Mouse (Mus musculus) stomach, postnatal 0 days (tissue): Measurements from ENCODE around the gene Serpinb1a.

Experiments
- CTCF ChIP-seq: IDR thresholded peaks from 2 replicates; pipeline ENCODE4 v1.5.1; 2016; ENCODE audit warnings: antibody characterized with exemption, low read depth, mild to moderate bottlenecking, moderate library complexity
- EP300 ChIP-seq: optimal IDR thresholded peaks from 2 replicates; pipeline ENCODE3; 2016; ENCODE audit warnings: antibody characterized with exemption

DNA sequence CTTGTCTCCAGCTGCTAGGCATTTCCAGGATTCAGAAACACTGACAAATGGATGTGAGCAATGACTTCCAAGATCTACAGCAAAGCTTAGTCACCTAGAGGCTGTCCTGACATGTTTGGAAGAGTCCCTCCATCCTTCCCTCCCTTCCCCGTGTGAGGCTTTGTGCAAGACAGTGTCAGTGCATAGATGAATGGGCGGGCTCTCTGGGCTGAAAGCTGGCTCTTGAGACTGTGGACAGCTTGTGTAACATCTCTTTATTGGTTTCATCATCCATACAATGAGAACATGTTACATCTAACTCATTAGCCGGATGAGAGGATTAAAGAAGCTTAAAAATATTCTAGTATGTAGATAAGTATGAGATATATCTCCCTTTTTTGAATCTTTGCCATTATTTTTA lies 18.2 kb downstream of the Serpinb1a start:
- TF ChIP-seq CTCF = no peak
- no peak for TF ChIP-seq EP300
